Mouse (Mus musculus) small intestine, adult 2 months (tissue): Measurements from ENCODE around the gene Pdzd4. TPM values are rescaled to one million over a fixed set of nuclear protein-coding genes. Genes with fewer than 3 reads are reported as not detected.

ENCODE experiments used
- H3K27ac ChIP-seq: fragments of 200-500 bp; 2 replicates; pipeline ENCODE4 v1.5.1; 2012; ENCODE audit warnings: low read depth, low read length, control low read depth, inconsistent platforms; ENCODE audit not compliant: insufficient read depth
- H3K27me3 ChIP-seq: fragments of 200-500 bp; 2 replicates; pipeline ENCODE4 v1.6.1; 2012; ENCODE audit warnings: mild to moderate bottlenecking, moderate library complexity, low read length, inconsistent platforms; ENCODE audit not compliant: control insufficient read depth, insufficient read depth
- H3K36me3 ChIP-seq: fragments of 200-500 bp; 2 replicates; pipeline ENCODE4 v1.6.1; 2012; ENCODE audit warnings: mild to moderate bottlenecking, low read length, control low read depth, inconsistent platforms; ENCODE audit not compliant: control insufficient read depth, insufficient read depth
- H3K4me1 ChIP-seq: fragments of 200-500 bp; 2 replicates; pipeline ENCODE4 v1.6.1; 2012; ENCODE audit warnings: low read length, inconsistent platforms, mixed read lengths; ENCODE audit not compliant: control insufficient read depth, insufficient read depth, insufficient read length
- H3K4me3 ChIP-seq: fragments of 200-500 bp; 2 replicates; pipeline ENCODE4 v1.5.1; 2012; ENCODE audit warnings: low read depth, mild to moderate bottlenecking, control low read depth, inconsistent platforms, low read length, moderate library complexity
- CTCF ChIP-seq: fragments of 200-500 bp; IDR thresholded peaks from 2 replicates; pipeline ENCODE4 v1.5.1; 2012; ENCODE audit warnings: low read depth, mild to moderate bottlenecking, control low read depth, inconsistent platforms, low read length, moderate library complexity, mixed read lengths; ENCODE audit not compliant: insufficient replicate concordance, insufficient read length; ENCODE audit errors: extremely low read depth
- POLR2A ChIP-seq: fragments of 200-500 bp; IDR thresholded peaks from 2 replicates; pipeline ENCODE4 v1.6.1; 2012; ENCODE audit warnings: low read depth, mild to moderate bottlenecking, control low read depth, inconsistent platforms, low read length, moderate library complexity
- WGBS: fragments of 180-500 bp; shearing (Covaris S2); methylation state at CpG from one replicate; pipeline ENCODE4 v1.1.7; 2018; 5-methylcytosine and 5-hydroxymethylcytosine counted together
- polyA plus RNA-seq: library from polyadenylated mRNA; depleted of rRNA; stranded (reverse); fragments of >200 nt; gene quantifications from 2 replicates; pipeline ENCODE4 v1.2.3, GENCODE M21; 2012; rRNA removed

Pdzd4 gene
- polyA plus RNA-seq, 1 experiment, result 0.65 TPM

GRCm38 (mm10) chrX:73756334-73757140, 68.2 kb downstream of the Pdzd4 start, which contains the start of gene Plxnb3:
Plxnb3 (plus strand) TSS chrX:73757090.
- H3K27ac ChIP-seq, result no peak within 1 kb of the TSS
- TF ChIP-seq POLR2A (no peak), CTCF (no peak)
- no peaks in the 10 kb centered on the region for H3K4me1 ChIP-seq
- no peak within 1 kb of the TSS for H3K4me3 ChIP-seq
- 83% methylated on average over 5 of the region's 5 CpGs for WGBS
- no peaks in the 10 kb centered on the region for H3K36me3 ChIP-seq
- H3K27me3 ChIP-seq, result no peaks in the 10 kb centered on the region

DNA sequence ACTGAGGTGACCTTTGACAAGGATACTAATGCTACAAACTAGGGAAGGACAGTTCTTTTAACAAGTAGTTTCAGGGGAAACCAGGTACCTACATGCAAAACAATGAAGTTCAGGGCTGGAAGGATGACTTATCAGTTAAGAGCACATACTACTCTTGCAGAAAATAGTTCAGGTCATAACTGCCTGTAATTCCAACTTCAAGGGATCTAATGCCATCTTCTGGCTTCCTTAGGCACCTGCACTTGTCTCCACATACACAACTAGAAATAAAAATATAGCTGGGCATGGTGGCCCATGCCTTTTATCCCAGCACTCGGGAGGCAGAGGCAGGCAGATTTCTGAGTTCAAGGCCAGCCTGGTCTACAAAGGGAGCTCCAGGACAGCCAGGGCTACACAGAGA, 75.8 kb downstream of the Pdzd4 start:
- Histone ChIP-seq H3K27me3 (no peaks in the 10 kb centered on the region), H3K4me3 (no peak overlapping the region), H3K36me3 (no peaks in the 10 kb centered on the region), H3K27ac (no peak overlapping the region), H3K4me1 (no peaks in the 10 kb centered on the region)
- TF ChIP-seq POLR2A (no peak), CTCF (no peak)
- WGBS, result 85% methylated on average over 1 of the region's 1 CpGs

DNA sequence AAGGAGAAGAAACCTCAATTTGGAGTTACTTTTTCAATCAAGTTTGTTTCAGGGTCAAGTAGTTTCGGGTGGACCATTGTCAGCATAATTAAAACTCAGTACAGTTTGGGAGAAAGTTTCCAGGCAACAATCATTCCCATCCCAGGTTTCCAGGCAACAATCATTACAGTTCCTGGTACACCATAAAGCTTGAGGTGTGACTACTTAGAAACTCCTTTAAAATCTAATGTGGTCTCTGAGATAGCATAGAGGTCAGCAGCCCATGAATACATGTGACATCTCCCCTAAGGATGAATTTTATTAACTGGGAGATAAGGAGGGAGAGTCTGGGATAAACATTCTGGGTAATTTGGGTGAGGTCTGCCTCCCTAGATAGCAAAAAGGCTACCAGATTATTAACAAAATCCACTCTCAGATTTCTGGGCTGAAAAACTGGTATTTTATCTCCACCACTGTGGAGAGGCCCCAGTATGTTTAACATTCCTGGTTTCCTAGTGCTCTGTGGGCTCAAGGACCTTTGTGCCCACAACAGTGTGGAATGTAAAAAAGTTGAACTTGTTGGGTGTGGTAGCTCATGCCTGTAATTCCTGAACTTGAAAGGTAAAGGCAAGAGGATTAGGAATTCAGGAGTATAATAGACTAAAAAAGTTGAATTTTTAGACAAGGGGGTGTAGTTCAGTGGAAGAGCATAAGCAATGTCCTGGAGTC, 79.8 kb downstream of the Pdzd4 start:
- H3K27me3 ChIP-seq, result no peaks in the 10 kb centered on the region
- WGBS, result 58% methylated on average over 1 of the region's 1 CpGs

More for the DNA sequence above, 79.8 kb downstream of the Pdzd4 start:
- H3K36me3 ChIP-seq, result no peaks in the 10 kb centered on the region
- TF ChIP-seq CTCF, result no peak
- no peaks in the 10 kb centered on the region for H3K4me1 ChIP-seq
- no peak overlapping the region for H3K4me3 ChIP-seq
- no peak overlapping the region for H3K27ac ChIP-seq

Other genes starting within 250 kb of the Pdzd4 start
- gene Dusp9, start 185.6 kb downstream of the Pdzd4 start, polyA plus RNA-seq, result 0.23 and 1.1 TPM in 2 replicates
- gene Pnck, start 164.9 kb downstream of the Pdzd4 start, polyA plus RNA-seq, result 4.5 and 5.8 TPM in 2 replicates
- 308 and 930 TPM in 2 replicates for gene Slc6a8, start 151.8 kb downstream of the Pdzd4 start, polyA plus RNA-seq
- 19.0 and 33.3 TPM in 2 replicates for gene Bcap31, start 108.8 kb downstream of the Pdzd4 start, polyA plus RNA-seq
- 49.3 and 99.9 TPM in 2 replicates for gene Abcd1, start 108.4 kb downstream of the Pdzd4 start, polyA plus RNA-seq
- gene Plxnb3, start 67.9 kb downstream of the Pdzd4 start, polyA plus RNA-seq, result 0.22 and 0.38 TPM in 2 replicates
- gene Srpk3, start 50.6 kb downstream of the Pdzd4 start, polyA plus RNA-seq, result 3.3 and 4.3 TPM in 2 replicates
- gene Idh3g, start 38.1 kb downstream of the Pdzd4 start, polyA plus RNA-seq, result 177 and 266 TPM in 2 replicates
- gene Ssr4, start 37.9 kb downstream of the Pdzd4 start, polyA plus RNA-seq, result 190 and 210 TPM in 2 replicates
- gene Avpr2, start 67.1 kb upstream of the Pdzd4 start, polyA plus RNA-seq, result 0.09 TPM in 1 of 2 replicates, not detected in the other
- 7.9 and 20.8 TPM in 2 replicates for gene L1cam, start 71.1 kb upstream of the Pdzd4 start, polyA plus RNA-seq
- gene Arhgap4, start 96.9 kb upstream of the Pdzd4 start, polyA plus RNA-seq, result 16.7 and 22.9 TPM in 2 replicates
- 33.3 and 50.5 TPM in 2 replicates for gene Naa10, start 97.0 kb upstream of the Pdzd4 start, polyA plus RNA-seq
- 2.4 and 4.2 TPM in 2 replicates for gene Renbp, start 105.9 kb upstream of the Pdzd4 start, polyA plus RNA-seq
- 38.2 and 53.4 TPM in 2 replicates for gene Hcfc1, start 141.4 kb upstream of the Pdzd4 start, polyA plus RNA-seq
- 85.9 and 96.8 TPM in 2 replicates for gene Irak1, start 198.9 kb upstream of the Pdzd4 start, polyA plus RNA-seq